Mouse (Mus musculus): ENCODE measurements around the gene Hepacam2.
"Not testable (repeated sequence)": the region's sequence is repeated elsewhere in the genome, so short reads cannot be mapped to it uniquely, and the experiment has no call there.

The Hepacam2 gene

GRCm38 (mm10) chr6:3468627-3469026 lies 29.5 kb downstream of the Hepacam2 start:
- no peak for DNase-seq (ENCODE audit: extremely low read depth, insufficient read length, low spot score)

GRCm38 (mm10) chr6:3463594-3463993 lies 34.5 kb downstream of the Hepacam2 start:
- no peak for DNase-seq (ENCODE audit: extremely low read depth, insufficient read length, low spot score)

- DNase-seq (ENCODE audit: extremely low read depth, insufficient read length, low spot score): no peak
Measured at GRCm38 (mm10) chr6:3463026-3463425, 35.1 kb downstream of the Hepacam2 start.

- DNase-seq (ENCODE audit: extremely low read depth, insufficient read length, low spot score): peak; percentile 18
Measured at GRCm38 (mm10) chr6:3455944-3456536, 42.1 kb downstream of the Hepacam2 start.

- DNase-seq (ENCODE audit: extremely low read depth, insufficient read length, low spot score): no peak
Measured at GRCm38 (mm10) chr6:3454421-3454820, 43.7 kb downstream of the Hepacam2 start.

- DNase-seq (ENCODE audit: extremely low read depth, insufficient read length, low spot score): peak; percentile 55
Measured at GRCm38 (mm10) chr6:3447404-3447803, 50.7 kb downstream of the Hepacam2 start.

GRCm38 (mm10) chr6:3443905-3444304 lies 54.2 kb downstream of the Hepacam2 start:
- no peak for DNase-seq (ENCODE audit: extremely low read depth, insufficient read length, low spot score)

GRCm38 (mm10) chr6:3436087-3436486 lies 62.0 kb downstream of the Hepacam2 start:
- DNase-seq (ENCODE audit: extremely low read depth, insufficient read length, low spot score): no peak

- not testable (repeated sequence) for DNase-seq (ENCODE audit: extremely low read depth, insufficient read length, low spot score)
Measured at GRCm38 (mm10) chr6:3430976-3431375, 67.1 kb downstream of the Hepacam2 start.

- no peak for DNase-seq (ENCODE audit: extremely low read depth, insufficient read length, low spot score)
Measured at GRCm38 (mm10) chr6:3427047-3427446, 71.1 kb downstream of the Hepacam2 start.

GRCm38 (mm10) chr6:3425333-3425732 lies 72.8 kb downstream of the Hepacam2 start:
- not testable (repeated sequence) for DNase-seq (ENCODE audit: extremely low read depth, insufficient read length, low spot score)

GRCm38 (mm10) chr6:3424613-3425277 lies 73.4 kb downstream of the Hepacam2 start:
- DNase-seq (ENCODE audit: extremely low read depth, insufficient read length, low spot score): peak; percentile 67

All from 3134 (cell line).